Mouse (Mus musculus) lung, postnatal 0 days (tissue): ENCODE data around the gene Rilp.
A peak's percentile ranks its signal among the peaks of the same experiment; 100 is the strongest.

Experiments used
- CTCF ChIP-seq: IDR thresholded peaks from 2 replicates; pipeline ENCODE4 v1.5.1; 2016; ENCODE audit warnings: antibody characterized with exemption, mild to moderate bottlenecking
- EP300 ChIP-seq: IDR thresholded peaks from 2 replicates; pipeline ENCODE4 v1.6.1; 2016; ENCODE audit warnings: antibody characterized with exemption, mild to moderate bottlenecking, control low read depth

- TF ChIP-seq CTCF: no peak
- 0 out of 2 replicates have a peak, but pooled peaks have one; percentile 29 for TF ChIP-seq EP300
Measured at GRCm38 (mm10) chr11:75513336-75513735, 3.4 kb downstream of the Rilp start, which contains the start of gene Scarf1.
